Mouse (Mus musculus) 3134 (cell line): Measurements from ENCODE around the gene Olfr1265.

Source experiments
- DNase-seq: peaks from one replicate; pipeline ENCODE4 v3.0.0-alpha.2; 2011; ENCODE audit warnings: low spot score; ENCODE audit not compliant: insufficient read length; ENCODE audit errors: extremely low read depth

Gene Olfr1265

GRCm38 (mm10) chr2:90035037-90035436 lies at the start of gene Olfr1265:
Gene Olfr1265, plus strand, starts transcription at chr2:90035337.
- DNase-seq, result no peak

DNA sequence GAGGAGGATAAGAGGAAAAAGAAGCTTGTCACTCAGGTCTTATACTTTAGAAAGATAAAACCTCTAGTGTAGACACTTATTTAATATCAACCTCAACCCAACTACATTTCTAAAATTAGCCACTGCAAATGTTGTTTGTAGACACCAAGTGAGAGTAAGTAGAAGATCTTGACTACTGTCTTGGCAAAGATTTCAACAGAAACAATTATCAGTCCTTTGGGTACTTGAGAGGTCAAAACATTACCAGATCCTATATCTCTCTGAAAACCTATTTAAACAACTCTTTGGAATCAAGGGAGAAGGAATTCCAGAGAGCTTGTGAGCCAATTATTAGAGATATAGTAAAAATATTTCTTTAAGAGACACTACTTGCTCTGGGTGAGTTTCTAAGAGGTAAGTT lies 44.2 kb upstream of the Olfr1265 start, which contains the start of gene Olfr1261:
Olfr1261 (plus strand) TSS at position 301 of the 400 bp plus-strand sequence.
- no peak for DNase-seq

DNA sequence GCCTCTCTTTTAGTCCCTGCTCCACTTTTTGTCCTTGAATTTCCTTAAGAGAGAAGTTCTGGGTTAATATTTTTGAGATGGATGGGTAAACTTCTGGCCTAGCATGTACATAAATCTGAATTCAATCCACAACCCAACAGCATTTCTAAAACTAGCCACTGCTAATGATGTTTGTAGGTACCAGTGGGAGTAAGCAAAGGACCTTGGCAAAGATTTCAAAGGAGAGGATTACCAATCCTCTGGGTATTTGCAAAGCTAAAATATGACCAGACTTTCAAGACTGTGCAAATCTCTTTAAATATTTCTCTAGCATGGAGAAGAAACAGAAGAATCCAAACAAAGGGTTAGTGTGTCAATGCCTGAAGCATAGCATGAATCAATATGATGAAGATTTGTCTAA lies 35.3 kb upstream of the Olfr1265 start, which contains the start of gene Olfr1262:
Olfr1262 (plus strand) TSS at position 301 of the 400 bp plus-strand sequence.
- no peak for DNase-seq

GRCm38 (mm10) chr2:90011831-90012230 lies 23.3 kb upstream of the Olfr1265 start, which contains the start of gene Olfr1263:
Gene Olfr1263, plus strand, starts transcription at chr2:90012131.
- no peak for DNase-seq

- DNase-seq, result no peak
Observed at GRCm38 (mm10) chr2:90025477-90025876, 9.7 kb upstream of the Olfr1265 start, which contains the start of gene Olfr1264. Gene Olfr1264, minus strand, starts transcription at chr2:90025577.

GRCm38 (mm10) chr2:90063494-90063893 lies 28.4 kb downstream of the Olfr1265 start, which contains the start of gene Olfr140:
Gene Olfr140, minus strand, starts transcription at chr2:90063594.
- no peak for DNase-seq

DNA sequence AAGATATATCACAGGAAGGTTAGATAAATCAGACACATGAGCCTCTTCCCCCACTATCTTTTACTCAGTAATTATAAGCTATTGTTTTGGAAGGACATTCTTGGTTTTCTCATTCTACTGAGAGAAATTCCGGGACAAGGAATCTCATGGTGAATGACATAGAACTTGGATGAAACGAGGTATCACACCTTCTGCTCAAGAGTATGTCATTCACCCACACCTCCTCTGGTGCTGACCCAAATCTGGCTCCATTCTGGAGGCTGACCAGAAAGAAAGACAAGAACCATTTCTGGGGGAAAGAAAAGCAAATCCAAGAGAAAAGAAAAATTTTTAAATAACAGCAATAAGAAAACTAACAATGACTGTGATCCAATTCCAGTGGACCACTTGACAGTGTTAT lies 34.9 kb downstream of the Olfr1265 start:
- no peak for DNase-seq
